Mouse (Mus musculus) forebrain, embryonic 11.5 days (tissue): ENCODE measurements at regions not wholly inside any gene's neighbourhood (a gene's known extent, or its start where the extent isn't known, plus 50 kb on each side); places are given as distances from the start of the nearest gene placed in this dataset.

Experiments used
- ATAC-seq: fragments of 200-750 bp; cut with Nextera tagmentation; replicated peaks from 2 replicates; pipeline ENCODE4 v1.8.0; 2017; ENCODE audit warnings: moderate TSS enrichment; ENCODE audit not compliant: low FRiP score
- DNase-seq: peaks from one replicate; pipeline ENCODE4 v3.0.0-alpha.2; 2017; ENCODE audit warnings: low spot score
- H3K27ac ChIP-seq: fragments of 300-500 bp; sonication (generic); 2 replicates; pipeline ENCODE4 v1.5.1; 2014; ENCODE audit warnings: low read depth, low read length
- H3K27me3 ChIP-seq: fragments of 300-500 bp; sonication (generic); 2 replicates; pipeline ENCODE4 v1.6.1; 2014; ENCODE audit warnings: mild to moderate bottlenecking, low read length, mixed read lengths; ENCODE audit not compliant: control insufficient read depth, insufficient read depth
- H3K36me3 ChIP-seq: fragments of 300-500 bp; sonication (generic); 2 replicates; pipeline ENCODE4 v1.6.1; 2014; ENCODE audit warnings: mild to moderate bottlenecking, low read length, moderate library complexity, mixed read lengths; ENCODE audit not compliant: control insufficient read depth, insufficient read depth
- H3K4me1 ChIP-seq: fragments of 300-500 bp; sonication (generic); replicated peaks from 2 replicates; pipeline ENCODE4 v1.6.1; 2014; ENCODE audit warnings: low read length, mixed read lengths; ENCODE audit not compliant: control insufficient read depth, insufficient read depth
- H3K4me2 ChIP-seq: fragments of 300-500 bp; sonication (generic); 2 replicates; pipeline ENCODE4 v1.6.1; 2014; ENCODE audit warnings: low read depth, mild to moderate bottlenecking, low read length, moderate library complexity, mixed read lengths; ENCODE audit not compliant: severe bottlenecking
- H3K4me3 ChIP-seq: fragments of 300-500 bp; sonication (generic); 2 replicates; pipeline ENCODE4 v1.5.1; 2014; ENCODE audit warnings: low read depth, low read length
- H3K9ac ChIP-seq: fragments of 300-500 bp; sonication (generic); 2 replicates; pipeline ENCODE4 v1.6.1; 2014; ENCODE audit warnings: low read length
- H3K9me3 ChIP-seq: fragments of 300-500 bp; sonication (generic); 2 replicates; pipeline ENCODE4 v1.6.1; 2016; ENCODE audit warnings: low read length, mixed read lengths; ENCODE audit not compliant: control insufficient read depth
- WGBS: fragments of 180-500 bp; shearing (Covaris S2); extraction: QIAGEN DNeasy Blood & Tissue Kit; methylation state at CpG from one replicate; pipeline ENCODE4 v1.1.7; 2014; 5-methylcytosine and 5-hydroxymethylcytosine counted together

DNA sequence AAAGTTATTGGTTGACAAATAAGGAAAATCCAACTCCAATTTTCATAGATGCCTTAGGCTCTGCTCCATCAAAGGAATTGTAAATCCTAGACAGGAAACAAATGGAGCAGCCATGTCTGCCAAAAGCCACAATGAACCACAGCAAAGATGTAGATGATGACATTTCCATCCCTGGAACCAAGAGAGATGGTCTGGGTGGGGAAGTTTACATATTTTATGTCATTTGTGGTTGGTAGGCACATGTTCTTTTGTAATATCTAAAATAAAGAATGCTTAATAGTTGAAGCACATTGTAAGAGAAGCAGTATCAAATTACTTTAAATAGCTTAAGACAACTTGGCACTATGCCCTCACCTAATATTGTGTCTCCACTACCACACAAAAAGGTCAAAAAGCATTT is 443.2 kb downstream of the Tmem135 start:
- Histone ChIP-seq H3K36me3 (no peaks in the 10 kb centered on the region), H3K27me3 (no peaks in the 10 kb centered on the region), H3K4me1 (no peaks in the 10 kb centered on the region), H3K4me3 (no peak overlapping the region), H3K4me2 (no peak overlapping the region), H3K9me3 (no peaks in the 10 kb centered on the region), H3K27ac (no peak overlapping the region), H3K9ac (no peak overlapping the region)
- no peak for ATAC-seq
- no peak for DNase-seq

DNA sequence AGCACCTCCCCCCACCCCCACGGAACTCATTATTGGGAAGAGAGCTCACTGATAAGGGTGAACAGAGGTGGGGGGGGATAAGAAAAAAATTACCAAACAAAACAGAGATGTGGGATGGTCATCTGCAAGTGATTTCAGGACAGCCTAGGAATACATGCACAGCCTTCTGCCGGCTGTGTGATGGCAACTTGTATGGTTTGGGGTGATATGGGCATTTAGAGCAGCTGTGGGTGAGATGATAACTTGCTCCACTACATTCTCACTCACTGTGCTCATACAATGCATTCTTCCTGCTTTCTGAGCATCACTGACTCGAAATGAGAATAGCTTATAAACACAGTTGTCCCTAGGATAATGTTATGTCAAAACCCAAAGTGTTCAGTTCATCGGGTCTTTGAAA is 443.8 kb downstream of the Tmem135 start:
- 79% methylated on average over 4 of the region's 4 CpGs for WGBS
- DNase-seq: no peak
- H3K36me3 ChIP-seq: no peaks in the 10 kb centered on the region
- no peak overlapping the region for H3K4me3 ChIP-seq
- no peaks in the 10 kb centered on the region for H3K27me3 ChIP-seq
- 0 out of 2 replicates have a peak, but pooled peaks have one; percentile 24 for ATAC-seq
- no peak overlapping the region for H3K4me2 ChIP-seq
- H3K9me3 ChIP-seq: no peaks in the 10 kb centered on the region
- H3K4me1 ChIP-seq: no peaks in the 10 kb centered on the region
- H3K27ac ChIP-seq: no peak overlapping the region
- H3K9ac ChIP-seq: no peak overlapping the region

DNA sequence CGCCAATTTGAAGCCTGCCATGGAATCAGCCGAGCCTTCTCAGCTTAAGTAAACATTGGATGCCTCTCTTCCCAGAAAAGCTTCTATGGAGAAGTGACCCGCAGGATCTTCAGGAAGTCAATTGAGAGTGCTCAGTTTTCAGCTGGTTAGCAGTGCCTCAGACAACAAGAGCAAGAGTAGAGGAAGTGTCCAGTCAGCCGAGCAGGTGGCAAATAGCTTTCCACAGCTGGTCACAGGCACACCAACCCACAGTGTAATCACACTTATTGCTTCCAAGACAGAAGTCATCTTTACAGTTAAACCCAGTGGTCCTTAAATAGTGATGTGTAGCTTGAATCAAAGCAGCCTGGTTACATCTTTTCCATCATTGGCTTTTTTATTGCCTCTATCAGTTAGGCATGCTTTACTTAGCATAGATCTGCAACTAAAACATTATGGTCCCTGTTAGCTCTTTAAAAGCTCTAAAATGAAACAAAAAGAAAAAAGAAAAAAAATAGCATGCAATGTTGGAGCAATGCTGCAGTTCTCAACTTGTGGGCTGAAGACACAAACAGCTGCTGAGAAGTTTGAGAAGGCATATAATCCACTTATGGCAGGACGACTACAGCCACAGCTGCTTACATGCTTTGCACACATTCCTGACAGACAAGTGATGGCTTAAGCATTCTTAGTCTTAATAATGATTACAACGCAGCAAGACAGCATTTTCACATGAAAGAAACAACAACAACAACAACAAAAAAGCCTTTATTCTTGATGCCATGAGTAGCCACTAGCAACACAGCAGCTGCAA is 444.5 kb downstream of the Tmem135 start:
- WGBS: 67% methylated on average over 6 of the region's 6 CpGs
- Histone ChIP-seq H3K9me3 (no peaks in the 10 kb centered on the region), H3K9ac (no peak overlapping the region), H3K4me2 (no peak overlapping the region), H3K4me1 (no peaks in the 10 kb centered on the region), H3K27ac (no peak overlapping the region), H3K4me3 (no peak overlapping the region), H3K36me3 (no peaks in the 10 kb centered on the region), H3K27me3 (no peaks in the 10 kb centered on the region)
- DNase-seq (no peak), ATAC-seq (no peak)

DNA sequence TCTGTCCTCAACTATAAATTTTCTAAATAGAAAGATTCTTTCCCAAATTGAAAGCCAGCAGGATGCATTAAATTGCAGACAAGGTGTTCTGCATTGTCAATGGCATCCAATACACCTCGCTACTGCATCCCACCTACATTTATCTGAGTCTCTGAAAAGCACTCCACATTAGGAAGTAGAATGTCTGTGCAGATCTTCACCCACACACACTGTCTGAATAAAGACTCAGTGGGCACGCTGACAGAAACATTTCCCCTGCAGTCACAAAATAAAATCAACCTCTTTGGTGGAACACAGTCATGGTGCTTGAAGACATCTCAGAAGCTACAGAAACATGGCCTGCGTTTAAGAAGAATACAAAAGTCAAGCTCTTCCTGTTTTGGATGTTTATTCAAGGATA is 449.0 kb downstream of the Tmem135 start:
- H3K36me3 ChIP-seq: no peaks in the 10 kb centered on the region
- no peak overlapping the region for H3K4me3 ChIP-seq
- H3K4me1 ChIP-seq: no peaks in the 10 kb centered on the region
- DNase-seq (no peak), ATAC-seq (no peak)
- H3K27me3 ChIP-seq: no peaks in the 10 kb centered on the region
- H3K27ac ChIP-seq: no peak overlapping the region
- H3K9ac ChIP-seq: no peak overlapping the region
- no peak overlapping the region for H3K4me2 ChIP-seq
- H3K9me3 ChIP-seq: no peaks in the 10 kb centered on the region
- WGBS: 73% methylated on average over 3 of the region's 3 CpGs

DNA sequence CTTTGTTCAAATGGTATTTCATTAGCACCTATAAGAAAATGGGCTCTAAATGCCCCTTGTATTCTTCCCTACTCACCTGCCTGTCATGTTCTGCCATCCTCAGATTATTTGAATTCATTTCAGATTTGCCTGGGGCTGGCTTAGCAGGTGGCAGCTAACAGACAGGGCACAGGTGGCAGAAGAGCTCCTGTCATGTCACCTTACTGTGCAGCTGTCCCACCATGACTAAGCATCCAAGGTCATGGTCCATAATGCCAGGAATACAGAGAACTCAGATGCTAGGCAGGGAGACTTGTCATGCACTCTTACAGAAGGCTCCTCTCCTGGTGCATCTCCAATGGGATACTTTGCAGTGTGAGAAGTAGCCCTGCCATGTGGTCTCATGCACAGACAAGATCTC is 458.7 kb downstream of the Tmem135 start:
- no peak overlapping the region for H3K27ac ChIP-seq
- no peaks in the 10 kb centered on the region for H3K27me3 ChIP-seq
- DNase-seq (no peak), ATAC-seq (no peak)
- no peak overlapping the region for H3K4me2 ChIP-seq
- no peak overlapping the region for H3K4me3 ChIP-seq
- H3K36me3 ChIP-seq: no peaks in the 10 kb centered on the region
- no peak overlapping the region for H3K9ac ChIP-seq
- H3K4me1 ChIP-seq: no peaks in the 10 kb centered on the region
- H3K9me3 ChIP-seq: no peaks in the 10 kb centered on the region

DNA sequence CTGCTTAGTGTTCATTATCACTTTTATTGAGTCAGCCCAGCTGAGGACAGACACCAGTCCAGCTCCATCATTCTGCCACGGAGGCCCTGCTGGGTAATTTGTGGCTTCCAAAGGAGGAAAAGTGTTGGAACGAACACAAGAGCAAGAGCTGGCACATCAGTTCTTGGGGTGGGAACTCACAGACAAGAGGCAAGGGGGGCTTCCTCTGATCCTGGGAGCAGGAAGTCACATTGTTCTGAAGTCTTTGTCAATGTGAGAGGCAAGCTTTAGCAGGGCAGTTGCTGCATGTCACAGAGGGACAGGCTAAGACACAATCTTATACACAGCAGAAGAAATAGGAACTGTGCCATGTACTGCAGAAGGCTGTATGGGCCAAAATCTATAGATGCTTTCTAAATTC is 459.1 kb downstream of the Tmem135 start:
- Histone ChIP-seq H3K27me3 (no peaks in the 10 kb centered on the region), H3K9me3 (no peaks in the 10 kb centered on the region), H3K4me1 (no peaks in the 10 kb centered on the region), H3K4me2 (no peak overlapping the region), H3K36me3 (no peaks in the 10 kb centered on the region), H3K9ac (no peak overlapping the region), H3K4me3 (no peak overlapping the region), H3K27ac (no peak overlapping the region)
- ATAC-seq (no peak), DNase-seq (no peak)
- WGBS: 77% methylated on average over 2 of the region's 2 CpGs

DNA sequence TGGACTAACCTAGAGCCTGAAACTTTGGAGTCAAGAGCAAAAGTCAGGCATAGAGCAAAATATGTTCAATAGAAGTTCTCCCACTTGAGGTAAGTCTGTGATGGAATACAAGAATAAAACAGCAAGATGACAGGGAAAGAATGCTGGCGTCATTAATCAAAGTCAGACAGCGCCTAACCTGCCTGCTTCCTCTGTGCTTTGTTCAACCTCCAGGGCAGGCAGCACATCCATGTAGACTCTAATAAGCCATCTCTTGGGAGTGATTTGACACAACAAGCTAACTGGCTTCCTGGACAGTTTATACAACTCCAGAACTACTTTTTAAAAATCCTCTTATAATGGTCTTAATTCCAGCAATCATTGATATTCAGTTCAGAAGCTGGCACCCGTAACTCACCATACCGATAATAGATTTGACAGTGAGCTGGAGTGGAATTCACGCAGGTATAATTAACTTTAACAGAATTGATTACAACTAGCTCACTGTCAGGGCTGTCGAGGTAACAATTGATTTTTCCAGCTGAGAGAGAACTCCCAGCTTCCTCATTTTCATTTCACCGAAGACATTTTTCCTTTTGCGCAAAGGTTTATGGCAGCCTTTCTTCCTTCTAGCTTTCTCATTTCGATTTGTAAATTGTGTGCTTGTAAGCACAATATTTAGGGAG is 462.6 kb downstream of the Tmem135 start:
- Histone ChIP-seq H3K4me3 (no peak overlapping the region), H3K9ac (no peak overlapping the region), H3K27me3 (no peaks in the 10 kb centered on the region), H3K4me1 (no peaks in the 10 kb centered on the region), H3K27ac (no peak overlapping the region), H3K9me3 (no peaks in the 10 kb centered on the region), H3K36me3 (no peaks in the 10 kb centered on the region), H3K4me2 (no peak overlapping the region)
- no peak for ATAC-seq
- WGBS: 87% methylated on average over 9 of the region's 9 CpGs
- no peak for DNase-seq

DNA sequence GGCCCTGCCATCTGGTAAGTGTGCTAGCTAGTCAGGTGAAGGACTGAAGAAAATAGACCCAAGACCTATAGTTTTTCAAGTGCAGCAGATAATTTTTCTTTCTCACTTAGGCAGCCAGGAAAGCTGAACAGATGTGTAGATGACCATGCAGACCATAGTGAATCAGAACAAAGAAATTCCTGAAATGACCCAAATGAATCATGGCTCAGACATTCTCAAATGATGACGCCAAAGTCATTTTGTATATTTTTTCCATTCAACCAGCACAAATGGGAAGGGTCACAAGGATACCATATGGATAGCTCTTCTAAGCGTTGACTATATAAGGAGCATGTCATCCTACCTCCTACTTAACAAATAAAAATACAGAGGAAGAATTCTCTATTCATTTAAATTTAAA is 463.8 kb downstream of the Tmem135 start:
- DNase-seq (no peak), ATAC-seq (no peak)
- no peaks in the 10 kb centered on the region for H3K36me3 ChIP-seq
- no peak overlapping the region for H3K9ac ChIP-seq
- H3K27ac ChIP-seq: no peak overlapping the region
- H3K9me3 ChIP-seq: no peaks in the 10 kb centered on the region
- H3K4me3 ChIP-seq: no peak overlapping the region
- 80% methylated on average over 2 of the region's 2 CpGs for whole genome bisulfite sequencing
- no peaks in the 10 kb centered on the region for H3K27me3 ChIP-seq
- H3K4me1 ChIP-seq: no peaks in the 10 kb centered on the region
- H3K4me2 ChIP-seq: no peak overlapping the region

DNA sequence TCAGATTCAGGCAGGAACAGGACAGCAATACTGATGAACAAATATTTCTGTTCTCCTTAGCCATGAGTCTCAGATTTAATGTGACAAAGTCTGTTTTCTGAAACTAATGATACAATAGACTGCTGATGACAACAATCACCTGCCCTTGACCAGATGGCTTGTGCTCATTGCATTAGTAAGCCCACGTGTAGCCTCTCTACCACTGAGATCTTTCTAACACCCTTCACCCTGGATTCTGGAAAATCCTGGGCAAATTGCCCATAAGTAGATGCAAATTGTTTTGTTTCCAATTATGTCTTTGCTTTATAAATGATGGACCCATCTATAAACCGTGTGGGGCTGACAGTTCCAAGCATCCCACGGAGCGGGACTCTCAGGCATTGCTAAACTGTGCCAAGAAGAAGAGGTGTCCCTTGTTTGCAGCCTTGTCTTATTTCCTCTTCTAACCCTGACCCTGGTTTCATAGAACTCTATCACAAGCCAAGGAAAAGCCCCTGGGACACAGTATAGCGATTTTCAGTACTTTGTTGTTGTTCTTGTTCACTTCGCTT is 475.7 kb downstream of the Tmem135 start:
- ATAC-seq: no peak
- 87% methylated on average over 6 of the region's 6 CpGs for WGBS

More for the DNA sequence above, 475.7 kb downstream of the Tmem135 start:
- Histone ChIP-seq H3K4me1 (no peaks in the 10 kb centered on the region), H3K9me3 (no peaks in the 10 kb centered on the region), H3K4me2 (no peak overlapping the region), H3K36me3 (no peaks in the 10 kb centered on the region), H3K9ac (no peak overlapping the region), H3K4me3 (no peak overlapping the region), H3K27ac (no peak overlapping the region), H3K27me3 (no peaks in the 10 kb centered on the region)
- DNase-seq: no peak
